Mouse (Mus musculus): ENCODE results near the gene Mau2. TPM values are rescaled to one million over a fixed set of nuclear protein-coding genes. Genes with fewer than 3 reads are reported as not detected.
"Not testable (repeated sequence)": the region's sequence is repeated elsewhere in the genome, so short reads cannot be mapped to it uniquely, and the experiment has no call there.

The Mau2 gene
- polyA plus RNA-seq, 1 experiment, result 46.0 TPM

GRCm38 (mm10) chr8:70001176-70001891 lies 41.2 kb downstream of the Mau2 start:
- no peaks in the 10 kb centered on the region for H3K27me3 ChIP-seq (ENCODE audit: control insufficient read depth, insufficient read depth, low read length)
- H3K4me1 ChIP-seq (ENCODE audit: control insufficient read depth, insufficient read depth, low read length), result peaks cover 6% of the 10 kb centered on the region
- H3K36me3 ChIP-seq (ENCODE audit: control insufficient read depth, insufficient read depth, low read length), result no peaks in the 10 kb centered on the region
- 0 out of 2 replicates have a peak overlapping the region, but pooled peaks have one; percentile 42 for H3K27ac ChIP-seq (ENCODE audit: control insufficient read depth, insufficient read depth, low read depth, low read length)
- no peak; the same call in 1 of the 2 replicates for TF ChIP-seq POLR2A (IDR thresholded peaks at IDR 0.05; ENCODE audit: control insufficient read depth, low read depth, low read length)
- TF ChIP-seq CTCF (IDR thresholded peaks at IDR 0.05; ENCODE audit: control insufficient read depth, insufficient read depth, insufficient replicate concordance, low read depth, low read length), result peak; percentile 32; the same call in 1 of the 2 replicates
- peak overlapping the region; percentile 6; the same call in 1 of the 2 replicates for H3K4me3 ChIP-seq (ENCODE audit: control insufficient read depth, low read depth, low read length)

GRCm38 (mm10) chr8:70000226-70000625 lies 42.3 kb downstream of the Mau2 start:
- no peaks in the 10 kb centered on the region for H3K36me3 ChIP-seq (ENCODE audit: control insufficient read depth, insufficient read depth, low read length)
- no peak overlapping the region for H3K27ac ChIP-seq (ENCODE audit: control insufficient read depth, insufficient read depth, low read depth, low read length)
- no peak overlapping the region for H3K4me3 ChIP-seq (ENCODE audit: control insufficient read depth, low read depth, low read length)
- peaks cover 8% of the 10 kb centered on the region for H3K4me1 ChIP-seq (ENCODE audit: control insufficient read depth, insufficient read depth, low read length)
- H3K27me3 ChIP-seq (ENCODE audit: control insufficient read depth, insufficient read depth, low read length), result no peaks in the 10 kb centered on the region
- no peak for TF ChIP-seq POLR2A (IDR thresholded peaks at IDR 0.05; ENCODE audit: control insufficient read depth, low read depth, low read length)
- TF ChIP-seq CTCF (IDR thresholded peaks at IDR 0.05; ENCODE audit: control insufficient read depth, insufficient read depth, insufficient replicate concordance, low read depth, low read length), result no peak

DNA sequence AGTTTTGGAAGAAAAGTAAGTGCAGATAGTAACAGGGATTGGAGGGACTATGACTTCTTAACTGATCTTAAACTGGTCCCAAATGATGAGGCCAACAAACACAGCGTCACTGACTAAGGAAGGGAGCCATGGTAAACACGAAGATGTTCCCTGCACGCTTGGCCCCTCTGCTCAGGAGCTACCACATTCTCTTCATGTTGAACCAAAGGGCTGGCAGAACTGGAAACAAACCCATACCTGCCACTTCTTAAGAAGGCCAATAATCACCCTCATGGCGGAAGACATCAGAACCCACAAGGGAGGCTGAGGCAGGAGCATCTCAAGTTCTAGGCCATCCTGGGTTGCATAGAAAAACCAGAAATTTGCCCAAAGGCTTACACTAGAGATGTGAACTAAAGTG lies 43.3 kb downstream of the Mau2 start:
- H3K4me1 ChIP-seq (ENCODE audit: control insufficient read depth, insufficient read depth, low read length), result peaks cover 11% of the 10 kb centered on the region
- H3K36me3 ChIP-seq (ENCODE audit: control insufficient read depth, insufficient read depth, low read length), result no peaks in the 10 kb centered on the region
- no peak overlapping the region for H3K4me3 ChIP-seq (ENCODE audit: control insufficient read depth, low read depth, low read length)
- no peak for TF ChIP-seq POLR2A (IDR thresholded peaks at IDR 0.05; ENCODE audit: control insufficient read depth, low read depth, low read length)
- TF ChIP-seq CTCF (IDR thresholded peaks at IDR 0.05; ENCODE audit: control insufficient read depth, insufficient read depth, insufficient replicate concordance, low read depth, low read length), result no peak
- no peak overlapping the region for H3K27ac ChIP-seq (ENCODE audit: control insufficient read depth, insufficient read depth, low read depth, low read length)
- H3K27me3 ChIP-seq (ENCODE audit: control insufficient read depth, insufficient read depth, low read length), result no peaks in the 10 kb centered on the region

DNA sequence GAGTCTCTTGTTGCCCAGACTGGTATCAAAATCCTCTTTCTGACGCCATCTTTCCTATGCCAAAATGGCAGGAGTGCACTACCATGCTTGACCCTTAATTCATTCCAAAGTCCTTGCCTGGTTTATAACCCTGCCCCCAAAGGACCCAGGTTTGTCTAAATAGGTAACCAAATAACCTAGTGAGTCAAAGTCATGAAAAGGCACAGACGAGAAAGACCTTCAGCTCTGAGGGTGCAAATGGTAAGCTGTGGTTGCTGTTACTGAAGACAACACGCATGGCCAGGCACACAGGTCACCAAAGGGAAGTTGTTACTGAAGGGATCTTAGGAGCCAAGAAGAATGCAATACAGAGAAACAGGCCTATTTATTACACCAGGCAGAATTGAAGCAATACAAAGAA lies 43.8 kb downstream of the Mau2 start:
- Histone ChIP-seq H3K27ac (ENCODE audit: control insufficient read depth, insufficient read depth, low read depth, low read length) (no peak overlapping the region), H3K27me3 (ENCODE audit: control insufficient read depth, insufficient read depth, low read length) (no peaks in the 10 kb centered on the region), H3K4me1 (ENCODE audit: control insufficient read depth, insufficient read depth, low read length) (peaks cover 11% of the 10 kb centered on the region), H3K4me3 (ENCODE audit: control insufficient read depth, low read depth, low read length) (no peak overlapping the region), H3K36me3 (ENCODE audit: control insufficient read depth, insufficient read depth, low read length) (no peaks in the 10 kb centered on the region)
- no peak for TF ChIP-seq CTCF (IDR thresholded peaks at IDR 0.05; ENCODE audit: control insufficient read depth, insufficient read depth, insufficient replicate concordance, low read depth, low read length)

GRCm38 (mm10) chr8:69996589-69997285 lies 45.8 kb downstream of the Mau2 start:
- Histone ChIP-seq H3K36me3 (ENCODE audit: control insufficient read depth, insufficient read depth, low read length) (no peaks in the 10 kb centered on the region), H3K27me3 (ENCODE audit: control insufficient read depth, insufficient read depth, low read length) (no peaks in the 10 kb centered on the region), H3K27ac (ENCODE audit: control insufficient read depth, insufficient read depth, low read depth, low read length) (peak overlapping the region; percentile 87), H3K4me1 (ENCODE audit: control insufficient read depth, insufficient read depth, low read length) (peaks cover 11% of the 10 kb centered on the region), H3K4me3 (ENCODE audit: control insufficient read depth, low read depth, low read length) (peak overlapping the region; percentile 90)
- TF ChIP-seq POLR2A (IDR thresholded peaks at IDR 0.05; ENCODE audit: control insufficient read depth, low read depth, low read length) (peak; percentile 18), CTCF (IDR thresholded peaks at IDR 0.05; ENCODE audit: control insufficient read depth, insufficient read depth, insufficient replicate concordance, low read depth, low read length) (no peak)

DNA sequence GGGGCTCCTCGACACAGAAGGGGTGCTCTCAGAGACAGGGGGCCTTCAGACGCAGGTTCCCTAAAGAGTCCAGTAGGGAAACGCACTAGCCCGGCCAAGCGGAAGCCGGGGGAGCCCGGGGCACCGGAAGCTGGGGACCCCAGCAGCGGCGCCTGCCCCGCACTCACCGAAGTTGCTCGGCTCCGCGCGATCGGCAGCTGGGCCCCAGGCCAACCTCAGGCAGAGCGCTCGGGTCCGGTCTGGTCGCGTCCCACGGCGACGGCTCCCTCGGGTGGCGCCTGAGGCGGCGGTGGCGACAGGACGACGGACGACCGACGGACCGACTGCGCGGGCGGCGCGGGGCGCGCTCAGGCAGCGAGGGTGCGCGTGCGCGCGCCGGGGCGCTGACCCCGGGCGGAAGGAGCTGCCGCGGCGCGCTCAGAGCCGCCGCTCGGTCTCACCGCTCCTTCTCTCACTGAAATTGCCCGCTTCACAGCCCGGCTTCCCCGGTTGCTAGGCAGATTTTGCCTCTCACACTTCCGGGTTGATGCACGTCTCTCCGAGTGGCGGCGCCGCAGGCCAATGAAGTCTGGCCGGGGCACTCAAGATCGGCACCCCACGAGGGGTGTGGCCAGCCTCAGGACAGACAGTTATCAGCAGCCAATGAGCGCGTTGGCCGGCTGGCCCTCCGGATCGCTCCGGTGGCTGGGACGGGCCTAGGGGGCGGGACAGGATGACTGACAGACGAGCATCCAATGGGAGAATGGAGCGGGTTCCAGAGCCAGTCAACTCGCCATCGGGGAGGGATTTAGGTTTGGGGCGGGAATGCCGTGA lies 46.6 kb downstream of the Mau2 start, which contains the start of gene Gatad2a:
Gene Gatad2a (minus strand): TSS at position 609 of the 813 bp plus-strand sequence.
- peak within 1 kb of the TSS; percentile 87 for H3K27ac ChIP-seq (ENCODE audit: control insufficient read depth, insufficient read depth, low read depth, low read length)
- no peaks in the 10 kb centered on the region for H3K36me3 ChIP-seq (ENCODE audit: control insufficient read depth, insufficient read depth, low read length)
- peak; percentile 72 for TF ChIP-seq POLR2A (IDR thresholded peaks at IDR 0.05; ENCODE audit: control insufficient read depth, low read depth, low read length)
- TF ChIP-seq CTCF (IDR thresholded peaks at IDR 0.05; ENCODE audit: control insufficient read depth, insufficient read depth, insufficient replicate concordance, low read depth, low read length), result no peak
- H3K27me3 ChIP-seq (ENCODE audit: control insufficient read depth, insufficient read depth, low read length), result no peaks in the 10 kb centered on the region
- H3K4me1 ChIP-seq (ENCODE audit: control insufficient read depth, insufficient read depth, low read length), result peaks cover 5% of the 10 kb centered on the region
- peak within 1 kb of the TSS; percentile 90 for H3K4me3 ChIP-seq (ENCODE audit: control insufficient read depth, low read depth, low read length)

DNA sequence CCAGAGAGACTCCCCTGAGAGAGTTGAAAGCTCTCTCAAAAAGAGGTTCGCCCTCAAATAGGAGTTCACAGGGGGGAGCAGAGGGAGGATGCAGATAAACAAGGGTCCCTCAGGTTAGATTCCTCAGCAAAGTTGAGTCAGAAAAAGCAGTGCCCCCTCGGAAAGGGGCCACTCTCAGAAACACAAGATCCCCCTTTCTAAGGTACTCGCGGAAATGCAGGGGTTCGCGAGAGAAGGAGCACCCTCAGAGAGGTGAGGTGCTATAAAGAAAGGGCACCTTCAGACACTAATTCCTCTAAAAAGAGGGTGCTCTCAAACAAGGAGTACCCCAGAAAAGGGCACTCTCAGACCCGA lies 47.1 kb downstream of the Mau2 start:
- Histone ChIP-seq H3K4me3 (ENCODE audit: control insufficient read depth, low read depth, low read length) (peak overlapping the region; percentile 90), H3K36me3 (ENCODE audit: control insufficient read depth, insufficient read depth, low read length) (no peaks in the 10 kb centered on the region), H3K27me3 (ENCODE audit: control insufficient read depth, insufficient read depth, low read length) (no peaks in the 10 kb centered on the region), H3K4me1 (ENCODE audit: control insufficient read depth, insufficient read depth, low read length) (peaks cover 5% of the 10 kb centered on the region), H3K27ac (ENCODE audit: control insufficient read depth, insufficient read depth, low read depth, low read length) (peak overlapping the region; percentile 78)
- no peak for TF ChIP-seq POLR2A (IDR thresholded peaks at IDR 0.05; ENCODE audit: control insufficient read depth, low read depth, low read length)
- no peak for TF ChIP-seq CTCF (IDR thresholded peaks at IDR 0.05; ENCODE audit: control insufficient read depth, insufficient read depth, insufficient replicate concordance, low read depth, low read length)

DNA sequence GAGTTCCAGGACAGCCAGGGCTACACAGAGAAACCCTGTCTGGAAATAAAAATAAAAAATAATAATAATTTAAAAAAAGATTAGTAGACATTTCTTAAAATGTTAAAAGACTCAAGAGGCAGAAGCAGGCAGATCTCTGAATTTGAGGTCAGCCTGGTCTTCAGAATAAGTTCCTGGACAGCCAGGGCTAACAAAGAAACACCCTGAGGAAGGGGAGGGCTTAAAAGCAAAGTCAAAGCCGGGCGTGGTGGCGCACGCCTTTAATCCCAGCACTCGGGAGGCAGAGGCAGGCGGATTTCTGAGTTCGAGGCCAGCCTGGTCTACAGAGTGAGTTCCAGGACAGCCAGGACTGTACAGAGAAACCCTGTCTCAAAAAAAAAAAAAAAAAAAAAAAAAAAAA lies 53.6 kb downstream of the Mau2 start:
- H3K27ac ChIP-seq (ENCODE audit: control insufficient read depth, insufficient read depth, low read depth, low read length); H3K27me3 ChIP-seq (ENCODE audit: control insufficient read depth, insufficient read depth, low read length); H3K4me3 ChIP-seq (ENCODE audit: control insufficient read depth, low read depth, low read length); H3K4me1 ChIP-seq (ENCODE audit: control insufficient read depth, insufficient read depth, low read length); H3K36me3 ChIP-seq (ENCODE audit: control insufficient read depth, insufficient read depth, low read length): not testable (repeated sequence)
